Mouse (Mus musculus): ENCODE data around the gene Pdpr. TPM values are rescaled to one million over a fixed set of nuclear protein-coding genes. Genes with fewer than 3 reads are reported as not detected.

Gene Pdpr
- polyA plus RNA-seq (2012; rRNA removed): 10.1 and 11.1 TPM in 2 replicates

DNA sequence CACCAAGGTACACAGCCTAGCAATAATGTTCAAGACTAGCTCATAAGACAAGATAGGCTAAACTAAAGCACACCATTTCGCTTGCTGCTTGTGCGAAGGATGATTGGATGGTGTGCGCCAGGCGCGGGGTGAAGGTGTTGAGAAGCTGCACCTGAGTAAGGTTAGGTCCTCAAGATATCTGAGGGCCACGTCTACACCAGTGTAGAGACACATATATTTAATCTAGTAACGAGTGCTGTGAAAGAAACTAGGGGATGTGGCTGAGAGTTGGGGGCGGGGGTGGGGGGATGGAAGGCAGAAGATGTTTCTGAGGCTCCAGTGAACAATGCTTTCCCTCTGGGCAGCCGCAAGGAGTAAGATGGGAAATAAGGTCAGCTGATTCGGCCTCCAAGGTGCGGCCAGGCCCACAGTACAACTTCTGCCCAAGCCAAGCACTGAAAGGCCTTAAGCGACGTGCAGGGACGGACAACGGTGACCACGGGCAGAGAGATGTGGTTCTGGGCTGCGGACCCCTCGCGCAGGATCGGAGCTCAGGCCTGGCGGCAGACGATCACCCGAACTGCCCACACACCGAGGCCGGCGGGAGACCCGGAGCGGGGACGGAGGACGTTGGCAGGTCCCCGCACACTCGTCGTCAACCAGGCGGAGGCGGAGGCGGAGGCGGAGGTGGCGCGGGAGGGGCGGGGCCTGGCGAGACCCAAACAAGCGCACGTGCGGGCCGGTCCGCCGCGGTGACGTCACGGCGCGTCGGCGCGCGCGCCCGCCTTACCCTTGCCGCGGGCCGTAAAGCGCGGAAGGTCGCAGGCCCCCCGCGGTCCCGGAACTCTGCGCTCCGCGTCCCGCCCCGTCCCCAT lies at the start of gene Pdpr:
Pdpr (plus strand) TSS at position 766 of the 854 bp plus-strand sequence.

DNA sequence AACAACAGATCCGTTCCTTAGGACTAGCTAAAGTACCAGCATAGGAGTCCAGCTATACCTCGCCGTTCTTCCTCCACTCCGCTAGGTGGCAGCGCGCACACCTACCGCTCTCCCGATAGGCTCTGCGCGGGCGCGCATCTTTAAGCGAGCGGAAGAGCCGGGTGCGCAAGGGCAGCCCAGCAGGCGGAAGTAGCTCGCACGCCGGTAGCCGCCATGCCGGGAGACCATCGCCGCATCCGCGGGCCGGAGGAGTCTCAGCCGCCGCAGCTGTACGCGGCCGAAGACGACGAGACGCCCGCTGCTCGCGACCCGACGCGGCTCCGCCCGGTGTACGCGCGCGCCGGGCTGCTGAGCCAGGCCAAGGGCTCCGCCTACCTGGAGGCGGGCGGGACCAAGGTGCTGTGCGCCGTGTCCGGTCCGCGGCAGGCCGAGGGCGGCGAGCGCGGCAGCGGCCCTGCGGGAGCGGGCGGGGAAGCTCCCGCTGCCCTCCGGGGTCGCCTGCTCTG lies 38.2 kb upstream of the Pdpr start, which contains the start of gene Exosc6:
Exosc6 (plus strand) TSS at position 182 of the 506 bp plus-strand sequence.

DNA sequence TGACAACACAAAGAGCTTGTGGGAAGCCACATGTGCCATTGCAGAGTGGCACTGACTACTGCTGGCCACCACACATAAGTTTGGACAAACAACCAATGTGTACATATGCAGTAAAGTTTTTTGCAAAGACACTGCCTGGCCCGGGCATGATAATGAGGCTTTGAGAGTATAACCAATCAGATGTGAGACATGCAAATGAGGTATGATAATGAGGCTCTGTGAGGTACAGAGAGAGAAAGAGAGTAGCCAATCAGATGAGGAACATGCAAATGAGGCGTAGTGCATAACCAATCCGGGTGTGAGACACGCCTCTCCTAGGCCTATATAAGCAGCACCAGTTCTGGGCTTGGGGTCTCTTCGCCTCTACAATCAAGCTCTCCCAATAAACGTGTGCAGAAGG lies 2.1 kb upstream of the Pdpr start, which contains the start of gene Clec18a:
Clec18a (minus strand) TSS at position 101 of the 400 bp plus-strand sequence.

Other genes starting within 250 kb of the Pdpr start
- gene Cog4, start 248.0 kb upstream of the Pdpr start, polyA plus RNA-seq (2012; rRNA removed): 42.6 and 45.9 TPM in 2 replicates
- 87.9 and 95.3 TPM in 2 replicates for gene Sf3b3, start 247.8 kb upstream of the Pdpr start, polyA plus RNA-seq (2012; rRNA removed)
- 13.1 and 13.6 TPM in 2 replicates for gene Fuk, start 192.1 kb upstream of the Pdpr start, polyA plus RNA-seq (2012; rRNA removed)
- gene St3gal2, start 174.7 kb upstream of the Pdpr start, polyA plus RNA-seq (2012; rRNA removed): 26.0 and 27.0 TPM in 2 replicates
- 53.2 and 53.8 TPM in 2 replicates for gene Ddx19a, start 96.8 kb upstream of the Pdpr start, polyA plus RNA-seq (2012; rRNA removed)
- 10.9 and 11.2 TPM in 2 replicates for gene Ddx19b, start 62.9 kb upstream of the Pdpr start, polyA plus RNA-seq (2012; rRNA removed)
- 66.6 and 67.7 TPM in 2 replicates for gene Aars, start 61.5 kb upstream of the Pdpr start, polyA plus RNA-seq (2012; rRNA removed)
- gene Exosc6, start 38.3 kb upstream of the Pdpr start, polyA plus RNA-seq (2012; rRNA removed): not detected in 2 replicates
- gene Clec18a, start 2.2 kb upstream of the Pdpr start, polyA plus RNA-seq (2012; rRNA removed): 0.57 and 1.6 TPM in 2 replicates
- 49.2 and 52.5 TPM in 2 replicates for gene Glg1, start 164.6 kb downstream of the Pdpr start, polyA plus RNA-seq (2012; rRNA removed)
- 22.6 and 26.8 TPM in 2 replicates for gene Rfwd3, start 205.6 kb downstream of the Pdpr start, polyA plus RNA-seq (2012; rRNA removed)
- gene Mlkl, start 243.5 kb downstream of the Pdpr start, polyA plus RNA-seq (2012; rRNA removed): 0.41 and 0.80 TPM in 2 replicates

Measured in central nervous system, embryonic 14 days (tissue).